Mouse (Mus musculus) left cerebral cortex, postnatal 14 days (tissue): ENCODE results near the gene 1110032A03Rik. TPM values are rescaled to one million over a fixed set of nuclear protein-coding genes. Genes with fewer than 3 reads are reported as not detected.

ENCODE experiments used
- DNase-seq, 2 experiments: peaks; one replicate each; pipeline ENCODE4 v3.0.0; 2021 to 2022; ENCODE audit warnings: low spot score in 2 of 2, mixed read lengths in 1 of 2
- intact Hi-C: fragments of 180-260 bp; cut with DNase I; formaldehyde crosslinking; loops from one replicate; pipeline ENCODE4 v1.15.1; 2025
- total RNA-seq, 2 experiments: library from RNA; stranded (reverse); gene quantifications; 2 replicates each; pipeline ENCODE4 v1.2.3; 2021

1110032A03Rik gene
- total RNA-seq, 2 experiments from 2014 or later, result 29.2 to 30.4 TPM

- intact Hi-C loops, result no loop called here
- peak in 1 of 2 experiments; percentile 34 for DNase-seq
Observed at GRCm38 (mm10) chr9:50782155-50782554, 6.8 kb upstream of the 1110032A03Rik start.

DNA sequence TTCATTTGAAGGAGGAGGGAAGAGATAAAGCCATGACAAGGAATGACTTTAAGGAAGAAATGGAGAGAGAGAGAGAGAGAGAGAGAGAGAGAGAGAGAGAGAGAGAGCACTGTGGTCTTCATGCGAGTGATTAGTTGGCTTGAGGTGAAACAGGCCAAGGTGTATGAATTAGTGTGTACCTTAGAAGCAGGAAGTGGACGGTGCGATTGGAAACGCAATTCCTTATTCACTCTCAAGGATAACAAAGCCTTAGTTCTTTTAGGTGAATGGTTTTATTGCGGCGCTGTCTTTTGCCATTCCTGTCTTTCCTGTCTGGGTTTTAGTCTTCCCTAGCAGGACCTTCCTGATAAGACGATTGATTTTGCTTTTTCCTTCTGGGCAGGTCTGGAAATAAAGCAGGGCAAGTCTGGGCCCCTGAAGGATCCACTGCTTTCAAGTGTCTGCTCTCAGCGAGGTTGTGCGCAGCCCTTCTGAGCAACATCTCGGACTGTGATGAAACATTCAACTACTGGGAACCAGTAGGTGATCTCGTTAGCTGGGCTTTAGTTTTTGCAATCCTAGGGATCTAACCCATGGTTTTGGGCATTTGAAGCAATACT, 941 bp upstream of the 1110032A03Rik start:
- DNase-seq, result no peak
- intact Hi-C loops, result no loop called here

DNA sequence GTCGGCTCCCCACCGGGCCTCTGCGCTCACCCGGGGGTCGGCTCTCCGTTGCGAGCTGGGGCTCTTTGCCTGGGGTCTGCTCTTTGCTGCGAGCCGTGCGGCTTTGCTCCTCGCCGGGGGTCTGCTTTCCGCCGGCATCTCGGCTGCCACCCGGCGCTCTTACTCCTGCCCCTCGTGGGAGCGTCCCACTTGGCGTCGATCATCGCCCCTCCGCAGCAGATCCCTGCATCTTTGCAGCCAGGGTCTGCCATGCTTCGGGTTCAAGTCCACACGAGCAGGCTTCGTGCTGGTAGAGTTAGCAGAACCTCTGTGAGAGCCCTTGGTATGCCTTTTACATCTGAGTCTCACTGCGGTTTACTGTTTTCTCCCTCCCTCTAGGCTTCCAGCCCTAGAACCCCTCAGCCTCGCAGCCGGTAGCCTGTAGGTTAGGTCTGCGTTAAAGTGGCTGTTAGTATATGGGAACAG, 374 bp upstream of the 1110032A03Rik start:
- intact Hi-C loops, result no loop called here
- DNase-seq, result no peak

GRCm38 (mm10) chr9:50774026-50774462, 1.3 kb downstream of the 1110032A03Rik start:
- intact Hi-C loops, result no loop called here
- no peak for DNase-seq

DNA sequence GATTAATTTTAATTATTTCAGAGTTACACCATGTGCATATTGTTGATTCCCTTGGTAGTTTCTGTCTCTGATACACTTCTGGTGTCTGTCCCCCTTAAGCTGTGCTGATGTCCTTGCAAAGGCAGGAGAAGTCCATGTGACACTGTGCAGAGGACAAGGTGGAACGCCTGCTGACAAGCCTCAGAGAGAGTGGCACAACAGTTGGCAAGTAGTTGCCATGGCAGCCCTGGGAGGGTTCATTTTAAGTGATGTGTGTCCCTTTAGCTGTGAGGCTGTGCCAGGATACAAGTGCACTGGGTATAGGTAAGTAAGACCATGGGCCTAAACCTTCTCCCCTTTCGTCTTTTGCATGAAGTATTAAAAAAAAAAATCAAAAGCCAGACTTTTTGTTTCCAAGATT, 5.3 kb downstream of the 1110032A03Rik start:
- no peak for DNase-seq
- intact Hi-C loops, result no loop called here

GRCm38 (mm10) chr9:50768107-50769002, 7.0 kb downstream of the 1110032A03Rik start, which contains the start of gene Fdxacb1:
TSS of gene Fdxacb1 (plus strand) at chr9:50768236.
- DNase-seq, result peak; percentile 98 to 99
- intact Hi-C loops, result loop anchor here (5.0 kb wide), 1 partner anchor 71 kb away; no protein-coding TSS in a partner anchor

DNA sequence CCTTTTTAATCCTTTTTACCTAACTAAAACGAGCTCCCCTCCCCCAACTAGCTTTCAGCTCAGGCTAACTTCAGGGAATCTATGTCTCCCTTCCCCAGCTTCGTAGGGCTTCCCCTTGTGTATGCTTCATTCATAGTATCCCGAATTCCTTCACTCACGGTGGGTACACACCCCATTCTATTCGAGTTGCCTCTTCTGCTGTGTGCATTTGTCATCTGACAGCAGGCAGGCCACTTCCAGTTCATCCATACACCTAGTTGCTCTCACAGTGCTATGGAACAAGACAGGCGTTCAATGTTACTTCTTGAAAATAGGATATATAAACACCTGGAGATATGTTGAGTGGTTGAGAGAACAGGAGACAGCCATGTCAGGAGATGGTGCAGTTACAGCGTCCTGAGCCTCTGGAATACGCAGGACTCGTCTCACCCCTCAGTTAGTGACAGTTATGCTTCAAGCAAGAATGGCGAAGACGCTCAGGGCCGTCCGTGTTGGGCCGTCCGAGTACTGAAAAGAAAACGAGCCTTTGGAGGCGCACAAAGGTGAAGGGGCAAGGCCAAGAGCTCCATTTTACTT, 7.7 kb downstream of the 1110032A03Rik start:
- intact Hi-C loops, result loop anchor here (5.0 kb wide), 1 partner anchor 70 kb away; no protein-coding TSS in a partner anchor
- DNase-seq, result no peak

- DNase-seq, result no peak
- intact Hi-C loops, result no loop called here
Observed at GRCm38 (mm10) chr9:50763331-50763730, 12.0 kb downstream of the 1110032A03Rik start.

GRCm38 (mm10) chr9:50761520-50762243, 13.6 kb downstream of the 1110032A03Rik start:
- intact Hi-C loops, result no loop called here
- no peak for DNase-seq

GRCm38 (mm10) chr9:50756711-50757110, 18.6 kb downstream of the 1110032A03Rik start:
- no peak for DNase-seq
- intact Hi-C loops, result no loop called here

DNA sequence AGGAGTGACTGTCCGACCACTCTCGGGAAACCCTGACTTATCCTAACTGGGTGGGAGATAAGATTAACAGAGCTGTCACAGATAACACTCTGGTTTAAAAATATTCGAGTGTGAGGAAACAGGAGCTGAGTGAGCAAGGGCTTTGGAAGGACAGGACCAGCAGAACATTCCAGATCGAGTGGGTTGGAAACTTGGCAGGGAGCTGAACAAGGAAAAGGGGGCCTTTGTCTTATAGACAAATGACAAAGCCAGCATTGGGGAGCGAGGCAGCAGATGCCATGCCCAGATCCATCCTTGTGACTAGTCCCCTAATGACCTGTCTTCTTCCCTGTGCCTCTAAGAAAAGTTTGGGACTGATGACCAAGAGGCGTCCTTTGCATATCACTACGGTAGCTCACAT, 21.4 kb downstream of the 1110032A03Rik start:
- no peak for DNase-seq
- intact Hi-C loops, result loop anchor here (5.0 kb wide), 1 partner anchor 57 kb away; no protein-coding TSS in a partner anchor

DNA sequence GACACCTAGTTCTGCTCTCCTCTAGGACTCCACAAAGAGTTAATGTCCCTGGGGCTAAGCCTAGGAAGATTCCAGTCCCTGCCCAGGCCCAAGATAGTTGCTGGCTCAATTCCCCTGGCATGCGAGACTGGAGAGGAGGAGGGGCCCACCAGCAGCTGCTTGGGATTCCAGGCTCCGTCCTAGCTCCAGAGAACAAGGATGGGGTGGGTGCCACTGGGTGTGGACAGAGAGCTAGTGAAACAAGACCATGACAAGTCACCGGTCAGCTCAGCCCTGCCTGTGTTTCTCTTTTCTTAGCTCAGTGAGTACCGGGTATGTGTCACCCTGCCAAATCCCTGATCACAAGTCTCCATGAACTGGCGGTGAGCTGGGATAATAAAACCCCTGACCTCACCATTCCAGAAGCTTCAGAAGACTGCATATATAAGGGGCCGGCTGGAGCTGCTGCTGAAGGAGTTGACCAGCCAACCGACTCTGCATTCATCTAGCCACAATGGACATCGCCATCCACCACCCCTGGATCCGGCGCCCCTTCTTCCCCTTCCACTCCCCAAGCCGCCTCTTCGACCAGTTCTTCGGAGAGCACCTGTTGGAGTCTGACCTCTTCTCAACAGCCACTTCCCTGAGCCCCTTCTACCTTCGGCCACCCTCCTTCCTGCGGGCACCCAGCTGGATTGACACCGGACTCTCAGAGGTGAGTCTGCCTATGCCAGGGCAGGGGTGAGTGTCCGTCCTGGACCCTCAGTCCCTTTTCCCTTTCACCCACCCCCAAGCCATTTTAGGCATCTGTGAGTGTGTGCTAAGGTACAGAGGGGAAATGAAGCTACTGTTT, 22.3 kb downstream of the 1110032A03Rik start:
- peak; percentile 61 to 71 for DNase-seq
- intact Hi-C loops, result loop anchor here (5.0 kb wide), 1 partner anchor 56 kb away; no protein-coding TSS in a partner anchor

- DNase-seq, result no peak
- intact Hi-C loops, result loop anchor here (5.0 kb wide), 1 partner anchor 55 kb away; no protein-coding TSS in a partner anchor
Observed at GRCm38 (mm10) chr9:50752054-50752602, 23.2 kb downstream of the 1110032A03Rik start, which contains the start of gene Hspb2. TSS of gene Hspb2 (minus strand) at chr9:50752354.

GRCm38 (mm10) chr9:50751323-50751722, 24.0 kb downstream of the 1110032A03Rik start, which contains the start of gene Cryab:
TSS of gene Cryab (plus strand) at chr9:50751325.
- no peak for DNase-seq
- intact Hi-C loops, result loop anchor here (5.0 kb wide), 1 partner anchor 54 kb away; no protein-coding TSS in a partner anchor

DNA sequence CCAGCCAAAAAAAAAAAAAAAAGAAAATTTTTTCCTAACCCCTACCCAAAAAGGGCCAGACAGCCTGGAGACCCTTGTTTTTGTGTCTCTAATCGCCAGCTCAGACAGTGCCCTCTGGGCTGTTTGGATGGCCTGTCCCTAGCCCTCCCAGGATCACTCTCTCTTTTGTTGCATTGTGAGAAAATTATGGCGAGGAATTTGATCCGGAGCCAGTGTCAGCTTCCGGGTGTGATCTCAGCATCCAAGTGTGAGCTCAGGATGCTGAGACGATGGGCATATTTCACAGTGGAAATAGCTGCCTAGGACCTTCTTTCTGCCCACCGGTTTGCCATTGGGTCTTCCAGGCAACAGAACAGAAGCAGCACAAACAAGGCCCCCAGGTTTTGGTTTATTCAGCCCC, 24.6 kb downstream of the 1110032A03Rik start:
- intact Hi-C loops, result loop anchor here (5.0 kb wide), 1 partner anchor 53 kb away; no protein-coding TSS in a partner anchor
- no peak for DNase-seq

GRCm38 (mm10) chr9:50746214-50746677, 29.1 kb downstream of the 1110032A03Rik start, which contains the start of gene 2310030G06Rik:
TSS of gene 2310030G06Rik (minus strand) at chr9:50746536.
- intact Hi-C loops, result no loop called here
- DNase-seq, result no peak

- intact Hi-C loops, result no loop called here
- DNase-seq, result no peak
Observed at GRCm38 (mm10) chr9:50745806-50746205, 29.5 kb downstream of the 1110032A03Rik start.
